Mouse (Mus musculus): ENCODE results near the gene Kremen1. TPM values are rescaled to one million over a fixed set of nuclear protein-coding genes. Genes with fewer than 3 reads are reported as not detected.

Gene Kremen1
- polyA plus RNA-seq, 1 experiment from 2014 or later, result 2.6 TPM

- H3K9me3 ChIP-seq (replicated peaks; ENCODE audit: control insufficient read depth, low read length), result no peaks in the 10 kb centered on the region
- no peak overlapping the region for H3K27ac ChIP-seq (ENCODE audit: low read depth, low read length)
- H3K4me2 ChIP-seq (ENCODE audit: low read length), result no peak overlapping the region
- ATAC-seq (no peak), DNase-seq (ENCODE audit: low spot score) (no peak)
- no peaks in the 10 kb centered on the region for H3K27me3 ChIP-seq (replicated peaks; ENCODE audit: control insufficient read depth, insufficient read depth, low read length)
- peaks cover 1% of the 10 kb centered on the region; the same call in 1 of the 2 replicates for H3K4me1 ChIP-seq (ENCODE audit: control insufficient read depth, insufficient read depth, low read length)
- no peak overlapping the region for H3K4me3 ChIP-seq (ENCODE audit: low read depth, low read length)
- WGBS, result 92% methylated on average over 6 of the region's 6 CpGs
- no peak overlapping the region for H3K9ac ChIP-seq (ENCODE audit: low read length)
- 0 out of 2 replicates have a peak, but pooled peaks cover 4% of the 10 kb centered on the region for H3K36me3 ChIP-seq (ENCODE audit: control insufficient read depth, insufficient read depth, low read length)
Observed at GRCm38 (mm10) chr11:5214483-5215040, 46.8 kb downstream of the Kremen1 start.

DNA sequence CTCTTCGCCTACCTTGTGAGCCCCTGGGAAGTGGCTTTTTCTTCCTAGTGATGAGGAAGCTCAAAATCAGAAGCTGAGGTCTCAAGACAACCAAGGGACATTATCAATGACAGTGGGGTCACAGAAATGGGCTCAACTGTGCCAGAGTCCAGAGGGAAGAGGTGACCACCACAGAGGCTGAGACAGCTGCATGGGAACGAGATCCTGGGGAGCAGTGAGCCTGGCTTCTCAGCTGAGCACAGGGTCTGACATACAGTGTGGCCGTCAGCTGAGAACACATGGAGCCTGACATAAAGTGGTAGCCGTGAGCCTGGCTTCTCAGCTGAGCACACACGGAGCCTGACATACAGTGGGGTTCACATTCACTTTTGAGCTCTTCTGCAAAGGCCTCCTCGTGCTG is 58.3 kb downstream of the Kremen1 start:
- no peaks in the 10 kb centered on the region for H3K36me3 ChIP-seq (ENCODE audit: control insufficient read depth, insufficient read depth, low read length)
- no peak overlapping the region for H3K4me3 ChIP-seq (ENCODE audit: low read depth, low read length)
- H3K9ac ChIP-seq (ENCODE audit: low read length), result no peak overlapping the region
- no peaks in the 10 kb centered on the region for H3K27me3 ChIP-seq (replicated peaks; ENCODE audit: control insufficient read depth, insufficient read depth, low read length)
- no peaks in the 10 kb centered on the region for H3K9me3 ChIP-seq (replicated peaks; ENCODE audit: control insufficient read depth, low read length)
- H3K4me2 ChIP-seq (ENCODE audit: low read length), result no peak overlapping the region
- ATAC-seq (no peak), DNase-seq (ENCODE audit: low spot score) (no peak)
- H3K27ac ChIP-seq (ENCODE audit: low read depth, low read length), result no peak overlapping the region
- WGBS, result 82% methylated on average over 6 of the region's 6 CpGs
- no peaks in the 10 kb centered on the region for H3K4me1 ChIP-seq (ENCODE audit: control insufficient read depth, insufficient read depth, low read length)

DNA sequence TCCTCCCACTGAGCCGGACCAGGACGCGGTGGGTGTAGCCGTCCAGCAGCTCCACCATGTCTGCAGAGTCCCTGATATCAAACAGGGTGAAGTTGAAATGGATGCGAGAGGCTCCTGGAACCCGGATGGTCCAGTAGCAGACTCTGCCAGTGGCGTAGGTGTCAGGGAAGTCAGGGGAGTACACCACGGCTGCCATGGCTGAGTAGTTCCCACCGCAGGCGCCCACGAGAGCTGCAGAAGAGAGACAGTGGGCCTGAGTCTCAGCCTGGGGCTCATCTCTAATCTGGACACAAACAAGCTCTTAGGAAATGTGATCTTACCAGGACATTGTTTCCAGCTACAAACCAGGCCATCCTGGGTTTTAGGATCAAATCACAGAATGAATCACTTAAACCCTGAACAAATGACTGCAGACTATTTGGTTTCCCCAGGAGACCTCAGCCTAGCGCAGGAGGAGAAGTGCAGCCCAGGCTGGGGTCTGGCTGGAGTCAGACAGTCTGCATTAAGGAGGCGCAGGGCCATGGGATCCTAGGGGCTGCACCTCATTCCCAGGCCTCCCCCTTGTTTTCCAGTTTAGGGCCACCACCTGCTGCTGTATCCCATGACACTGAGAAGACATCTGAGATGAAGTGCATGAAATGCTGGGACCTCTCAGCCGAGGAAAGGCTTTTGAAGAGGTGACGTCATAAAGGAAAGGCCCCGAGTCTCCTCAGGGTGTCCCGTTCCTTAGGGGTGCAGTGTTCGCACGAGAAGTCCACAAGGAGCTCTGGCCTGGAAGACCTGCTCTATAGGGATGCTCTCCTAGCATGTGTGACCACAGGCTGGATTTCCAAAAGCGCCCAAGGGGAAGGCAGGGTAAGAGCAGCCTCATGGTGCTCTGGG is 59.3 kb downstream of the Kremen1 start:
- no peak for DNase-seq (ENCODE audit: low spot score)
- Histone ChIP-seq H3K27ac (ENCODE audit: low read depth, low read length) (no peak overlapping the region), H3K4me2 (ENCODE audit: low read length) (no peak overlapping the region), H3K4me1 (ENCODE audit: control insufficient read depth, insufficient read depth, low read length) (no peaks in the 10 kb centered on the region), H3K36me3 (ENCODE audit: control insufficient read depth, insufficient read depth, low read length) (no peaks in the 10 kb centered on the region), H3K27me3 (replicated peaks; ENCODE audit: control insufficient read depth, insufficient read depth, low read length) (no peaks in the 10 kb centered on the region), H3K4me3 (ENCODE audit: low read depth, low read length) (no peak overlapping the region), H3K9me3 (replicated peaks; ENCODE audit: control insufficient read depth, low read length) (no peaks in the 10 kb centered on the region), H3K9ac (ENCODE audit: low read length) (no peak overlapping the region)
- ATAC-seq, result no peak
- WGBS, result 83% methylated on average over 20 of the region's 20 CpGs

- DNase-seq (ENCODE audit: low spot score) (no peak), ATAC-seq (no peak)
- Histone ChIP-seq H3K9ac (ENCODE audit: low read length) (no peak overlapping the region), H3K27ac (ENCODE audit: low read depth, low read length) (no peak overlapping the region), H3K4me2 (ENCODE audit: low read length) (no peak overlapping the region), H3K9me3 (replicated peaks; ENCODE audit: control insufficient read depth, low read length) (no peaks in the 10 kb centered on the region), H3K27me3 (replicated peaks; ENCODE audit: control insufficient read depth, insufficient read depth, low read length) (no peaks in the 10 kb centered on the region), H3K4me3 (ENCODE audit: low read depth, low read length) (no peak overlapping the region), H3K36me3 (ENCODE audit: control insufficient read depth, insufficient read depth, low read length) (no peaks in the 10 kb centered on the region), H3K4me1 (ENCODE audit: control insufficient read depth, insufficient read depth, low read length) (no peaks in the 10 kb centered on the region)
- WGBS, result 96% methylated on average over 2 of the region's 2 CpGs
Observed at GRCm38 (mm10) chr11:5199879-5200278, 61.5 kb downstream of the Kremen1 start.

DNA sequence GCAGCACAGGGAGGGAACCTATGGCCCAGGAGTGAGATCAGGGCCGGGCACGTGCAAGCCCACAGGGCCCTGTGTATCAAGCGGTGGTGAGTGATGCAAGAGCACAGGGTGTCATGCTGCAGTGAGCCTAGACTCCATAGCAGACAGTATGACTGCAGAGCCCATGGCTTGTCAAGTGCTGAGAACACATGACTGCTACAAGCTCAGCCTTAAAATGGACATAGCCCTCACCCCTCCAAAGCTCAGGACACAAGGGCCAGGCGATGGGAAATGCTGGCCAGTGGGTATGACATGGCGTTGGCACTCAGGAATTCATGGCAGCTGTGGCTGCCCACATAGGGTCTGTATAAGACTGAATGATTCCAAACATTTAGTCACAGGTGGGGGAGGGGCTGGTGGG is 64.3 kb downstream of the Kremen1 start:
- Histone ChIP-seq H3K9me3 (replicated peaks; ENCODE audit: control insufficient read depth, low read length) (no peaks in the 10 kb centered on the region), H3K27ac (ENCODE audit: low read depth, low read length) (no peak overlapping the region), H3K4me1 (ENCODE audit: control insufficient read depth, insufficient read depth, low read length) (no peaks in the 10 kb centered on the region), H3K4me3 (ENCODE audit: low read depth, low read length) (no peak overlapping the region), H3K9ac (ENCODE audit: low read length) (no peak overlapping the region), H3K36me3 (ENCODE audit: control insufficient read depth, insufficient read depth, low read length) (0 out of 2 replicates have a peak, but pooled peaks cover 3% of the 10 kb centered on the region), H3K4me2 (ENCODE audit: low read length) (no peak overlapping the region), H3K27me3 (replicated peaks; ENCODE audit: control insufficient read depth, insufficient read depth, low read length) (no peaks in the 10 kb centered on the region)
- no peak for ATAC-seq
- WGBS, result 83% methylated on average over 5 of the region's 5 CpGs
- DNase-seq (ENCODE audit: low spot score), result no peak

DNA sequence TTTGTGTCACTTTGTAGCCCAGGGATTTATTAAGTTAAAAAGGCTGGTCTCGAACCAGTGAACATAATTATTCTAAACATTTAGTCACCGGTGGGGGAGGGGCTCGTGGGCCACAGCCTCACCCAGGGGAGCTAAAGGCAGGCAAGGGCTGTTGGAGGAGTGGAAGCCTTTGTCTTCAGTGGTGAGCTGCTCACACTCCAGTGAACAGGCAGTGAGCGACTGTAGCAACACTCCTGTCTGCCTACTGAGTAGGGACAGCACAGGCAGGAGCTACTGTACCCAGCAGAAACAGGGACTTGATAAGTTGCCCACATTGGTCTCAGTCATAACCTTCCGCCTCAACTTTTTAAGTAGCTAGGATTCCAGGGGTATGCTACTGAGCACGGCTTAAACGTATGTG is 64.8 kb downstream of the Kremen1 start:
- Histone ChIP-seq H3K27me3 (replicated peaks; ENCODE audit: control insufficient read depth, insufficient read depth, low read length) (no peaks in the 10 kb centered on the region), H3K4me1 (ENCODE audit: control insufficient read depth, insufficient read depth, low read length) (no peaks in the 10 kb centered on the region), H3K4me3 (ENCODE audit: low read depth, low read length) (no peak overlapping the region), H3K4me2 (ENCODE audit: low read length) (no peak overlapping the region), H3K36me3 (ENCODE audit: control insufficient read depth, insufficient read depth, low read length) (0 out of 2 replicates have a peak, but pooled peaks cover 3% of the 10 kb centered on the region), H3K9me3 (replicated peaks; ENCODE audit: control insufficient read depth, low read length) (no peaks in the 10 kb centered on the region), H3K9ac (ENCODE audit: low read length) (no peak overlapping the region), H3K27ac (ENCODE audit: low read depth, low read length) (no peak overlapping the region)
- no peak for ATAC-seq
- WGBS, result 63% methylated on average over 7 of the region's 7 CpGs
- no peak for DNase-seq (ENCODE audit: low spot score)

- no peaks in the 10 kb centered on the region for H3K4me1 ChIP-seq (ENCODE audit: control insufficient read depth, insufficient read depth, low read length)
- H3K9ac ChIP-seq (ENCODE audit: low read length), result no peak overlapping the region
- no peak overlapping the region for H3K4me2 ChIP-seq (ENCODE audit: low read length)
- 0 out of 2 replicates have a peak, but pooled peaks cover 3% of the 10 kb centered on the region for H3K36me3 ChIP-seq (ENCODE audit: control insufficient read depth, insufficient read depth, low read length)
- no peak for DNase-seq (ENCODE audit: low spot score)
- WGBS, result 63% methylated on average over 1 of the region's 1 CpGs
- H3K9me3 ChIP-seq (replicated peaks; ENCODE audit: control insufficient read depth, low read length), result no peaks in the 10 kb centered on the region
- no peaks in the 10 kb centered on the region for H3K27me3 ChIP-seq (replicated peaks; ENCODE audit: control insufficient read depth, insufficient read depth, low read length)
- no peak overlapping the region for H3K4me3 ChIP-seq (ENCODE audit: low read depth, low read length)
- no peak overlapping the region for H3K27ac ChIP-seq (ENCODE audit: low read depth, low read length)
- no peak for ATAC-seq
Observed at GRCm38 (mm10) chr11:5193576-5193881, 67.8 kb downstream of the Kremen1 start.

DNA sequence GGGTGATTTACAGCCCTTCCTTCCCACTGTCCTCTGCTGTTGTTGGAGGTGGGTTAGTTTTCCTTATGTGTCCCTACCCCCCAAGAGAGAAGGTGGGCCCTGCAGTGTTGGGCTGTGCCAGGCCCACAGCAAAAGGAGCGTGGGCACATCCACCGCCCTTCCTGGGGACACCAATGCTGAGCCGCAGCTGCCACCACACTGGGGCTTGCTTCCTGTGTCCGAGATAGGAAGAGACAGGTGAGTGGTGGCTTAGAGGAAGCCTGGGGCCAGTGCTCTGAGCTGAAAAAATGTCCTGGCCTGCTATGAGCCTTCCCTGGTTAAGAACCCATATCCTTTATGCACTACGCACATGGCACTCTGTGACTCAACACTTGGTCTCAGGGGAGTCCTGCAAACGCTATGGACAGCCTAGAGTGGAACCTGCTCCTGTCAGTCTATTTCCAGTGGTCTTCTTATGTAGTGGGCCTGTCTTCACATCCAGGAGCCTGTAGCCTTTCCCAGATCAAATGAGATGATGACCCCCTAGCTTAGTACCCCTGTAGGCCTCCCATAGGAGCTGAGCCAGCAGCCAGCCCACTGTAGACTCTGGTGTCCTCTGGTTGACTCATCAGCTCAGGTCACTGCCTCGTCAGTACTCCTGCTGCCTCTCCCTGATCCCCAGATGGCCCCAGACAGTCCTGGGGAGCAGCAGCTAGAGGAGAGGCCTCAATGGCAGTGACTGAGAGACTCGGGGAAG is 68.3 kb downstream of the Kremen1 start:
- DNase-seq (ENCODE audit: low spot score) (no peak), ATAC-seq (no peak)
- H3K4me1 ChIP-seq (ENCODE audit: control insufficient read depth, insufficient read depth, low read length), result no peaks in the 10 kb centered on the region
- H3K4me2 ChIP-seq (ENCODE audit: low read length), result no peak overlapping the region
- 0 out of 2 replicates have a peak, but pooled peaks cover 3% of the 10 kb centered on the region for H3K36me3 ChIP-seq (ENCODE audit: control insufficient read depth, insufficient read depth, low read length)
- H3K9me3 ChIP-seq (replicated peaks; ENCODE audit: control insufficient read depth, low read length), result no peaks in the 10 kb centered on the region
- H3K9ac ChIP-seq (ENCODE audit: low read length), result no peak overlapping the region
- no peak overlapping the region for H3K4me3 ChIP-seq (ENCODE audit: low read depth, low read length)
- no peaks in the 10 kb centered on the region for H3K27me3 ChIP-seq (replicated peaks; ENCODE audit: control insufficient read depth, insufficient read depth, low read length)
- H3K27ac ChIP-seq (ENCODE audit: low read depth, low read length), result no peak overlapping the region
- 90% methylated on average over 8 of the region's 8 CpGs for WGBS

Data from forebrain, embryonic 14.5 days (tissue).